Mouse (Mus musculus) brain, embryonic 14.5 days (tissue): ENCODE data around the gene Tfdp2. TPM values are rescaled to one million over a fixed set of nuclear protein-coding genes. Genes with fewer than 3 reads are reported as not detected.

ENCODE experiments used
- DNase-seq: peaks from one replicate; pipeline ENCODE4 v3.0.0-alpha.2; 2011; ENCODE audit warnings: low read depth
- CTCF ChIP-seq: fragments of 200-500 bp; IDR thresholded peaks from 2 replicates; pipeline ENCODE4 v1.5.1; 2012; ENCODE audit warnings: inconsistent platforms, mild to moderate bottlenecking, moderate library complexity, borderline replicate concordance; ENCODE audit not compliant: insufficient read depth, insufficient read length; ENCODE audit errors: extremely low read depth
- POLR2A ChIP-seq: fragments of 200-500 bp; IDR thresholded peaks from 2 replicates; pipeline ENCODE4 v1.6.1; 2012; ENCODE audit warnings: mild to moderate bottlenecking, inconsistent platforms, borderline replicate concordance; ENCODE audit not compliant: poor library complexity, insufficient read depth, insufficient read length, severe bottlenecking; ENCODE audit errors: extremely low read depth
- polyA plus RNA-seq: library from polyadenylated mRNA; depleted of rRNA; stranded (reverse); fragments of >200 nt; gene quantifications from 2 replicates; pipeline ENCODE4 v1.2.3, GENCODE M21; 2012

Gene Tfdp2
- polyA plus RNA-seq, 1 experiment: 18.3 TPM

DNA sequence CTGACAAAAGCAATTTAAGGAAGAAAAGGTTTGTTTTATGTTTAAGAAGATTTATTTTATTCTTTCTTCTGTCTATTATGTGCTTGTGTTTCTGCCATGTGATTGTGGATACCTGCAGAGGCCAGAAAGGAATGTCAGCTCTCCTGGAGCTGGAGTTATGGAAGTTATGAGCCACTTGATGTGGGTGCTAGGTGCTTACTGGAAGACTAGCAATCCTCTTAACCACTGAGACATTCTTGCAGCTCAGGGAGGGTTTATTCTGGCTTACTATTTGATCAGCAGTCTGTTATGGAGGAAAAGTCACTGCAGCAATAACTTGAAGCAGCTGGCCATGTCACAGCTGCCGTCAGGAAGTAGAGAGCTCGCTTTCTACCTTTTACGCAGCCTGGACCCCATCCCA is 7.6 kb downstream of the Tfdp2 start:
- TF ChIP-seq POLR2A: no peak
- no peak for TF ChIP-seq CTCF
- DNase-seq: no peak

DNA sequence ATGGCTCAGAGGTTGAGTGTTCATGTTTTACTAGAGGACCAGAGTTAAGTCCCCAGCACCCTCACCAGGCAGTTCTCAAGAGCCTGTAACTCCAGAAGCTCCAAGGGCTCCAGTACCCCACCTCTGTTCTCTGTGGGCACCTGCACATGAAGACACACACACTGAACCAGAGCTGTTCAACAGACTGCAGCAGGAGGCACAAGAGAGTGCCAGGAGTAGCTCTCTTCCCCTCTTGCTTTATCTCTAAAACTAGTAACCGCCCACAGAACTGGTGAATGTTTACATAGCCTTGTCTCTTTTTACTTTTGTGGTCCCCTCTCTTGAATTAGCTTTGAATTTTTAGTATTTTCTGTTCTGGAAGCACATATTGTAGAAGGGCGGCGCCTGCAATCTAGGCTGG is 11.4 kb downstream of the Tfdp2 start:
- DNase-seq: no peak
- TF ChIP-seq POLR2A (no peak), CTCF (no peak)

GRCm38 (mm10) chr9:96213036-96213645 is 17.1 kb downstream of the Tfdp2 start:
- DNase-seq: no peak
- no peak for TF ChIP-seq POLR2A
- no peak for TF ChIP-seq CTCF

- no peak for TF ChIP-seq POLR2A
- no peak for TF ChIP-seq CTCF
- no peak for DNase-seq
Observed at GRCm38 (mm10) chr9:96214171-96214570, 18.1 kb downstream of the Tfdp2 start.

DNA sequence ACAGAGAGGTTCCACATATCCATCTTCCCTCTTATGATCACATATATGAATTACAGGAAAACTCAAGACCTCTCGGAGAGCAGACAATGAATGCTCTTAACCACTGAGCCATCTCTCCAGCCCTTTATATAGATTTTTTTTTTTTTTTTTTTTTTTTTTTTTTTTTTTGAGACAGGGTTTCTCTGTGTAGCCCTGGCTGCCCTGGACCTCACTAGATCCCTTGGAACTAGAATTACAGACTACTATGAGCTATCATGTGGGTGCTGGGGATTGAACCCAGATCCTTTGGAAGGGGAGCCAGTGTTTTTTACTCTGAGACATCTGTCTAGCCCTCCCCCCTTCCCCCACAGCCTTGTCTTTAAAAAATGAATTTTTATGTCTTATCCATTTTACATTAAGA is 21.2 kb downstream of the Tfdp2 start:
- no peak for TF ChIP-seq POLR2A
- TF ChIP-seq CTCF: no peak
- no peak for DNase-seq

DNA sequence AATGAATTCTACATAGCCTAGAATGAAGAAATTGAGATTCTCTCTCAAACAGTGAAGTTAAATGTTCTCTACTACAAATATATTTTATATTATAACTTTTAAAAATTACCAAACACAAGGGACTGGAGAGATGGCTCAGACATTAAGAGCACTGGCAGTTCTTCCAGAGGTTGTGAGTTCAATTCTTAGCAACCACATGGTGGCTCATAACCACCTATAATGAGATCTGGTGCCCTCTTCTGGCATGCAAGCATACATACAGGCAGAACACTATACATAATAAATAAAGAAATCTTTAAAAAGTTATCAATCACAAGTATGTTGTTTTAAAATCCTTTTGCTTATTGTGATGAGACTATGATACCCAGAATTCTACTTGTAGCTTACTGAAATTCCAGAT is 21.7 kb downstream of the Tfdp2 start:
- TF ChIP-seq POLR2A (no peak), CTCF (no peak)

GRCm38 (mm10) chr9:96219114-96219669 is 23.1 kb downstream of the Tfdp2 start:
- TF ChIP-seq POLR2A (no peak), CTCF (no peak)
- peak; percentile 90 for DNase-seq

More for the DNA sequence above, 21.7 kb downstream of the Tfdp2 start:
- DNase-seq: no peak

DNA sequence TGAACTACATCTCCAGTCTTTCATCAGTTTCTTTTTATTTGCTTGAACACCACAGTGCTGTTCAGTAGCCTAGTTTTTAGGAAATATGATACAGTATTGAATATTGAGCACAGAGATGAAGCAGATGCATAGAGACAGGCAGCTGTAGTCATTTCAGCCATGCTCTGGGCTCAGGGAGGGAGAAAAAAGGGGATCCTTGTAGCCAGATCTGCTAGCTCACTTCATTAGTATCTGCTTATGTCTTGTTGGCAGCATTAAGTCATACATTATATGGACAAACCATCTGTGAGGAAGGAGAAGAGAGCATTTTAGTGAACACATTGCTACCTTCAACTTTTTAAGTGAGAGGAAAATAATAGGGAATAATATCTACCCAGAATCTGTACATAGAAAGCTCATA is 24.3 kb downstream of the Tfdp2 start:
- TF ChIP-seq POLR2A: no peak
- DNase-seq: peak; percentile 69

GRCm38 (mm10) chr9:96223302-96223701 is 27.2 kb downstream of the Tfdp2 start:
- no peak for TF ChIP-seq CTCF
- no peak for TF ChIP-seq POLR2A
- DNase-seq: no peak

DNA sequence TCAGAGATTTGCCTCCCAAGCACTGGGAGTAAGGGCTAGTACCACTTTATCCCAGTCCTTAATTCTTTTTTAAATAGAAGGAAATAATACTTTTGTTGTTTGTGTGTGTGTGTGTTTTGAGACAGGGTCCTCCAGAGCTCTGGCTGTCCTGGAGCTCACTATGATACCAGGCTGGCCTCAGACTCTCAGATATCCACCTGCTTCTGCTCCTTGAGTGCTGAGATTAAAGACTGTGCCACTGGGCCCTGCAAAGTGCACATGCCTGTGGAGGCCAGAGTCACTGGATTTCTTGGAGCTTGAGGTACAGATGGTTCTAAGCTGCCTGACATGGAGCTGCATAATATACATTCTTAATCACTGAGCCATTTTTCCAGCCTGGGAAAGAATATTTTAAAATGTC is 32.2 kb downstream of the Tfdp2 start:
- TF ChIP-seq POLR2A: no peak
- TF ChIP-seq CTCF: no peak
- no peak for DNase-seq

DNA sequence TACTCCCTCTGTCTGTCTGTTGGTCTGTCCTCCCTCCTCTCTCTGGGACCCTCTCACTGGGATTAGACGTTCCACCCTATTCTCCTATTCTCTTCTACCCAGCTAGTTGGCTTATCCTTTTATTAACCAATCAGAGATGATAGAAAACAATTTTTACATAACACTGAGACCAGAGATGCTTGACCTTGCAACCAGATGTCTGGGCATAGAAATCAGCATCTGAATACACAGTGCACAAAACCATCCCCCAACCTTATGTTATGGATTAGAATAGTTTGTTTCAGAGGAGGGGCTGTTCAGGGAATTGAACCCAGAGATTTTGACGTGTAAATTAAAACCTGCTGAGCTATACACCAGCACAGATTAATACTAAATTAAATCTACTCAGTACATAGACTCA is 34.2 kb downstream of the Tfdp2 start:
- DNase-seq: no peak
- TF ChIP-seq POLR2A: no peak
- no peak for TF ChIP-seq CTCF

GRCm38 (mm10) chr9:96235477-96235876 is 39.4 kb downstream of the Tfdp2 start:
- TF ChIP-seq CTCF: no peak
- no peak for TF ChIP-seq POLR2A

DNA sequence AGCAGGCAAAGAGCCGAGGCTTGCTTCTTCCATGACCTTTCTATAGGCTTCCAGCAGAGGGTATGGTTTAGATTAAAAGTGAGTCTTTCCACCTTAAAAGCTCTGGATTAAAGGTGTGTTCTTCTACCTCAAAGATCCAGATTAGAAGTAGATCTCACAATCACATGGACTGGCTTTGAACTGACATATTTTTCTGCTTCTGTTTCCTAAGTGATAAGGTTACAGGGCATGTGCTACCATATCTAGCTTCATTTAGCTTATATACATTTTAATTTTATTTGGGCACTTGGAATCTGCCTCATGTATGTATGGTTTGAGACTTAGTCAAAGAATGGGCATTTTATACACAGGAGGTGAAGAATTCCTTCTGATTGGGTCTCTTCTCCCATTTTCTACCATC is 41.3 kb downstream of the Tfdp2 start:
- no peak for DNase-seq
- no peak for TF ChIP-seq POLR2A
- TF ChIP-seq CTCF: no peak

More at GRCm38 (mm10) chr9:96235477-96235876, 39.4 kb downstream of the Tfdp2 start:
- no peak for DNase-seq

DNA sequence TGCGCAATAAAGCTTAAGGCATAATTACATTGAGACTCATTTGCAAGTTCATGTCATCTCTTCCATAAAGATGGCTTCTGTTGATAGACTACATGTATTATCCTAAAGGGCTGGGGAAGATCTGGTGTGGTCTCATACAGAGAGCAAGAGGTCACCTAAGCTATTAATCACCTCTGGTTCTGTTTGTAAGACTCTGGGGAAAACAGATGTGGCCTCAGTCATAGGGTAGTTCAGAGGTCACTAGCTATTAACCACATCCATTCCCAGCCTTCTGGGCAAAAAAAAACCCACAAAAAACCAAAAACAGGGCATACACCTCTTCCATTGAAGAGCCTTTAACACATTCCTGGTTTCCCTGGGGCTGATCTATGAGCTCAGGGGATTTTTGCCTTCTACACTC is 42.2 kb downstream of the Tfdp2 start:
- no peak for DNase-seq
- no peak for TF ChIP-seq POLR2A
- no peak for TF ChIP-seq CTCF
